Mouse (Mus musculus): ENCODE data around the gene Pithd1. TPM values are rescaled to one million over a fixed set of nuclear protein-coding genes. Genes with fewer than 3 reads are reported as not detected.

Pithd1 gene
- polyA plus RNA-seq, 1 experiment from 2014 or later, result 58.3 TPM

DNA sequence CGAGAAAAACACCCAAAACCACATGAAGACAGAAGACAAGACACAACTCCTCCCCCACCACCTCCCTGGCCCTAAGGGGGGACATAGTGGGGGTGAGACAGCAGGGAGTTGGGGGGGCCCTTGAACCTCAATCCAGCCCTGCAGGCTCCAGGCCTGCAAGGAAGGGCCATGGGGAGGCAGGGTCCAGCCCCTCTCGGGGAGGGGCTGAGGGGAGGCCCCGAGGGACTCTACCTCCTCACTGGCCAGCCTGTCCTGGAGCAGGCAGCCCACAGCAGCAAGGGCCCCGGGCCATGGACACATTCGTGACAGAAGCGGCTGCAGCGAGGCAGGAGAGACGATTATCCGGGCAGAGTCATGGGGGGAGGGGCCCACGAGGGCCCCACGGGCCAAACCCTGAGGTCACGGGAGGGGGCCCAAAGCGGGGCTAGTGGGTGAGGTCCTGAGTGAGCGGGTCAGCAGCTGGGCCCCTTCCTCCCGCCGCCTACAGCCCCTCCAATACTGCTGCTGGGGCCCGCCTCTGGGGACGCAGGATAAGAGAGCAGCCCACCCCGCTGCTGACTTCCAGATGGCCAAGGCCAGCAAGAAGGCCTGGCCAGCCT lies 18.7 kb downstream of the Pithd1 start:
- no peak for ATAC-seq (ENCODE audit: low FRiP score, low read depth)
- Histone ChIP-seq H3K27me3 (0 out of 2 replicates have a peak, but pooled peaks cover 4% of the 10 kb centered on the region), H3K27ac (replicated peaks) (no peak overlapping the region), H3K9me3 (no peaks in the 10 kb centered on the region), H3K4me2 (replicated peaks) (no peak overlapping the region), H3K9ac (replicated peaks) (no peak overlapping the region), H3K4me3 (no peak overlapping the region), H3K4me1 (peaks cover 39% of the 10 kb centered on the region), H3K36me3 (peaks cover 54% of the 10 kb centered on the region)
- WGBS, result 68% methylated on average over 16 of the region's 19 CpGs

DNA sequence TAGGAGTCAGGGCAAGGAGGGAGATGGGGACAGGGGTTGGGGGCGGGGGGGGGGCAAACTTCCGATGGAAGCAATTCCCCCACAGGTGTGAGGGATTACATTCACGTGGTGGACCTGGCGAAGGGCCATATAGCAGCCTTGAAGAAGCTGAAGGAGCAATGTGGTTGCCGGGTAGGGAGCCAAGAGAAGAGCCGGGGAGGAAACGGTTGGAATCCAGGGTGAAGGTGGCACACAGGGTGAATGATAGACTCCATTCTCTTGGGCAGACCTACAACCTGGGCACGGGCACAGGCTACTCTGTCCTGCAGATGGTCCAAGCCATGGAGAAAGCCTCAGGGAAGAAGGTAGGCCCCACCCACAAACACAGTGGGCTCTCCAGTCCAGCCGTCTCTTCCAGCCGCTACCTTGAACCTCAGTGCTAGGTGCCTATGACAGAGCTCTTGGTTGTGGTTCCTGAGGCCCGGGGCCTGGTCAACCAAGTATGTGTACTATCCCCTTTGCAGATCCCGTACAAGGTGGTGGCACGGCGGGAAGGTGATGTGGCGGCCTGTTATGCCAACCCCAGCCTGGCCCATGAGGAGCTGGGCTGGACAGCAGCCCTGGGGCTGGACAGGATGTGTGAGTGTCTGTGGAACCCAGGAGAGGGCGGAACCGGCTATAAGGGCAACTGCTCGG lies 19.8 kb downstream of the Pithd1 start:
- Histone ChIP-seq H3K4me3 (no peak overlapping the region), H3K36me3 (peaks cover 54% of the 10 kb centered on the region)
- 96% methylated on average over 18 of the region's 18 CpGs for WGBS

DNA sequence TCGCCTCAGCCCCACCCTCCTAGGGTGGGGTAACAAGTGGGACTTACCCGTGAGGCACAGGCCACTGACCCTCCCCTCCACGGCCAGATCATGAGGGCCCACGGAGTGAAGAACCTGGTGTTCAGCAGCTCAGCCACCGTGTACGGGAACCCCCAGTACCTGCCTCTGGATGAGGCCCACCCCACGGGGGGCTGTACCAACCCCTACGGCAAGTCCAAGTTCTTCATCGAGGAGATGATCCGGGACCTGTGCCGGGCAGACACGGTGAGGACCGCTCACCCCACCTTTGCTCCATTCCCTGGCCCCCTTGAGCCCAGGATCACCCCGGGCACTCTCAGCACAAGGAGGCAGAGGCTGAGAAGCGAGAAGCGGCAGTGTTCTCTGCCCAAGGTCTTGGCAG lies 20.8 kb downstream of the Pithd1 start:
- Histone ChIP-seq H3K27ac (replicated peaks) (no peak overlapping the region), H3K9ac (replicated peaks) (no peak overlapping the region), H3K36me3 (peaks cover 62% of the 10 kb centered on the region), H3K9me3 (no peaks in the 10 kb centered on the region), H3K27me3 (0 out of 2 replicates have a peak, but pooled peaks cover 4% of the 10 kb centered on the region), H3K4me2 (replicated peaks) (no peak overlapping the region), H3K4me1 (peaks cover 33% of the 10 kb centered on the region), H3K4me3 (no peak overlapping the region)
- WGBS, result 90% methylated on average over 16 of the region's 16 CpGs
- no peak for ATAC-seq (ENCODE audit: low FRiP score, low read depth)

More for the DNA sequence above, 19.8 kb downstream of the Pithd1 start:
- no peak overlapping the region for H3K27ac ChIP-seq (replicated peaks)
- H3K4me2 ChIP-seq (replicated peaks), result no peak overlapping the region
- H3K27me3 ChIP-seq, result 0 out of 2 replicates have a peak, but pooled peaks cover 4% of the 10 kb centered on the region
- no peaks in the 10 kb centered on the region for H3K9me3 ChIP-seq
- H3K9ac ChIP-seq (replicated peaks), result no peak overlapping the region
- ATAC-seq (ENCODE audit: low FRiP score, low read depth), result no peak
- H3K4me1 ChIP-seq, result peaks cover 39% of the 10 kb centered on the region

DNA sequence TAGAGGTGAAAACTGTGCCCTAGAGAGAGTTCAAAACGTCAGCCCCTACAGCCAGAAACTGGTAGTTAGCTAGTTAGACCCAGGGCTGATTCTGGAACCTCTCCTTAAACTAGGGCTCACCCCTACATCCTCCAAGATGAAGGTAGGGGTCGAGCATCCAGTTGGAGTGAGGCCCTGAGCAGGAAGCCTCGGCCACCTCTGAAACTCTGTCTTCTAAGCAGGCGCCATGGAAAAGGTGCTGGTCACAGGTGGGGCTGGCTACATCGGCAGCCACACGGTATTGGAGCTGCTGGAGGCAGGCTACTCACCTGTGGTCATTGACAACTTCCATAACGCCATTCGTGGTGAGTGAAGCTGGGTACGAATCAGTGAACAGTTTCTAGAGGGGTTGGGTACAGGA lies 22.0 kb downstream of the Pithd1 start:
- no peak overlapping the region for H3K4me2 ChIP-seq (replicated peaks)
- H3K27me3 ChIP-seq, result 0 out of 2 replicates have a peak, but pooled peaks cover 4% of the 10 kb centered on the region
- 0 out of 2 replicates have a peak overlapping the region, but pooled peaks have one; percentile 86 for H3K9ac ChIP-seq (replicated peaks)
- no peak overlapping the region for H3K27ac ChIP-seq (replicated peaks)
- H3K4me1 ChIP-seq, result peaks cover 23% of the 10 kb centered on the region
- H3K36me3 ChIP-seq, result peaks cover 54% of the 10 kb centered on the region
- H3K4me3 ChIP-seq, result no peak overlapping the region
- H3K9me3 ChIP-seq, result no peaks in the 10 kb centered on the region
- ATAC-seq (ENCODE audit: low FRiP score, low read depth), result no peak
- WGBS, result 85% methylated on average over 9 of the region's 9 CpGs

DNA sequence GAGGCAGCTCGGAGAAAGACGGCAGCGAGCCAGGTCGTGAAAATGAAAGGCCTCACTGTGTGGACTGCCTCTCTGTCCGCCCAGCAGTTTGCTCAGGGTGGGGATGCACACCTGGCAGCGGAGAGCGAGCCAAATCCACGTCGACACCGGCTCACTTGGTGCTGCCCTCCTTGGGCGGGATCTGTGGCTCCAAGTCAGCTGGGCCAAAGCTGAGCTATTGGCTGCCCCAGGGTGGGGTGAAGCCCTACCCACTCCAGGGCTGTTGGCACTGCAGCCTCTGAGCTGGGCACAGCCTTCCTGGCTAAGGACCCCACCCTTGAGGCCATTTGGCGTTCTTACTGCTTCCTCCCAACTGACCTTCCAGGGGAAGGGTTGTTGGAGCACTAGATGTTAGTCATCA lies 22.6 kb downstream of the Pithd1 start:
- H3K36me3 ChIP-seq, result peaks cover 50% of the 10 kb centered on the region
- H3K4me2 ChIP-seq (replicated peaks), result peak overlapping the region; percentile 96
- H3K9me3 ChIP-seq, result no peaks in the 10 kb centered on the region
- peak overlapping the region; percentile 75 for H3K4me3 ChIP-seq
- peaks cover 19% of the 10 kb centered on the region for H3K4me1 ChIP-seq
- 0 out of 2 replicates have a peak, but pooled peaks cover 4% of the 10 kb centered on the region for H3K27me3 ChIP-seq
- peak overlapping the region; percentile 86 for H3K9ac ChIP-seq (replicated peaks)
- no peak for ATAC-seq (ENCODE audit: low FRiP score, low read depth)
- H3K27ac ChIP-seq (replicated peaks), result 0 out of 2 replicates have a peak overlapping the region, but pooled peaks have one; percentile 63
- 5% methylated on average over 12 of the region's 12 CpGs for WGBS

DNA sequence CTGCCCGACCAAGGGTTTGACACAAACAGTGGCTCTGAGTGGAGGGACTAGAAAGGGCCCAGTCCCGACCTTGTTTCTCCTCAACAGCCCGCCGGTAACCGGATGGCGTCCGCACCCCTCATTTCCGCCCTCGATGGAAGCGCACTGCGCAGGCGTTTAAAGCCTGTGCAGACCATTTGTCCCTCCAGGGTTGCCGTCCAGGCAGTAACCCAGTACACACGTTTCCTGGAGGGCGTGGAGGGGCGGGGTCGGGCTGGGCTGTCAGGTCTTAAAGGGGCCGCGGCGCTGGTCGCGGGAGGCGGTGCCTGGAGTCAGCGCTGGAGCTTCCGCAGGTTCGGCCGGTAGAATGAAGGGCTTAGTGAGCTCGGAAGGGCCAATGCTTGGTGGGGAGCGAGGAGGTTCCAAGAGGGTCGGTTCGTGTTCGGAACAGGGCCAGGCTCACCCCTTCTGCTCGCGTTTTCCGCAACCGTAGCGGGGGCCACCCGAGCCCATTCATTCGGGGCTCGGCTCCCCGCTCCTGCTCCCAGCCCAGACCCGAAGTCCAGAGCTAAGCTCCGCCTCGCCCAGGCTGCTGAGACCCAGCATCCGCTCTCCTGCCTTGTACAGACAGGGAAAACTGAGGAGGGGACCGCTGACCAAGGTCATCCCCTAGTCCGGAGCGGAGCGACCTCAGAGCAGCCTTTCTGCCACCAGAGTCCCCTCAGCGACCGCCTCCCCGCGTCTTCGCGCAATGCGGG lies 23.4 kb downstream of the Pithd1 start, which contains the start of gene Gale:
Gene Gale, plus strand, starts transcription at position 271 of the 737 bp plus-strand sequence.
- peak; percentile 92 for ATAC-seq (ENCODE audit: low FRiP score, low read depth)
- Histone ChIP-seq H3K36me3 (peaks cover 49% of the 10 kb centered on the region), H3K4me2 (replicated peaks) (peak within 1 kb of the TSS; percentile 96), H3K9me3 (no peaks in the 10 kb centered on the region), H3K4me3 (peak within 1 kb of the TSS; percentile 75), H3K9ac (replicated peaks) (peak within 1 kb of the TSS; percentile 86), H3K27me3 (0 out of 2 replicates have a peak, but pooled peaks cover 4% of the 10 kb centered on the region), H3K27ac (replicated peaks) (peak within 1 kb of the TSS; percentile 88), H3K4me1 (peaks cover 19% of the 10 kb centered on the region)
- WGBS, result under 1% methylated on average over 56 of the region's 56 CpGs

DNA sequence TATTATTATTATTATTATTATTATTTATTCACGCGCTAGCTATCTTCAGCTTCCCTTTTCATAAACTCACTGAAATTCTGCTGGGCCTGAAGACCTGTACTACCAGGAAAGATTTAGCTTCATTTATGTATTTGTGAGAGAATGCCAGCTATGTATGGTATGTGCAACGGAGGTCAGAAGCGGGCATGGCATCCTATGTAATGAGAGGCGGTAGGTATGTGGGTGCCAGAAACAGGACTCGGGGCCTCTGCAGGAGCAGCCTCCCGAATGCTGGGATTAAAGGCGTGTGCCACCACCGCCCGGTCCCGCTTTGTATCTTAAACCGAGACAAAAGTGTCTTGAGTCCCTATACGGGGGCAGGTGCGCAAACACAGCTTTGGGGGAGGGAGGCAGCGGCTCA lies 24.1 kb downstream of the Pithd1 start:
- H3K4me1 ChIP-seq, result peaks cover 19% of the 10 kb centered on the region
- H3K27me3 ChIP-seq, result 0 out of 2 replicates have a peak, but pooled peaks cover 4% of the 10 kb centered on the region
- H3K9ac ChIP-seq (replicated peaks), result peak overlapping the region; percentile 86
- peak; percentile 21; the same call in 1 of the 2 replicates for ATAC-seq (ENCODE audit: low FRiP score, low read depth)
- H3K4me3 ChIP-seq, result peak overlapping the region; percentile 75
- WGBS, result 9% methylated on average over 15 of the region's 15 CpGs
- H3K4me2 ChIP-seq (replicated peaks), result peak overlapping the region; percentile 96
- no peaks in the 10 kb centered on the region for H3K9me3 ChIP-seq
- peaks cover 49% of the 10 kb centered on the region for H3K36me3 ChIP-seq
- peak overlapping the region; percentile 88 for H3K27ac ChIP-seq (replicated peaks)

DNA sequence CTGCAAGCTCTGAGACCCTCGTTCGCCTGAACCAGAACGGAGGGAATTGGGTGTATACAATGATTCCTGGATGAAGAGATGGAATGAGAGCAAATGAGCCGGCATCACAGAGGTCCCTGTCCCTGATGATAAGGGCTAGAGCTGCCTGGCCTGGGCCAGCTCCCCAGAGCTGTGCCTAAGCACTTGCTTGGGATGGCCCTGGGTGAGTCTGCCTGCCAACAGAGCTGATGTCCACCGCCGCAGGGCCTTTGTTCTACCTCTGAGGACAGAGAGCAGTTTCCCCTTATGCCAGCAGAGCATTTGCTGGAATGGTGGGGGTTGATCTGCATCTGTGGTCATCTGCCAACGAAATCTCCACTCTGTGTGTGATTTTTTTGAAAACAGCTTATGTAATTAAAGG lies 24.9 kb downstream of the Pithd1 start:
- H3K9me3 ChIP-seq, result no peaks in the 10 kb centered on the region
- H3K36me3 ChIP-seq, result peaks cover 45% of the 10 kb centered on the region
- H3K27ac ChIP-seq (replicated peaks), result no peak overlapping the region
- H3K4me2 ChIP-seq (replicated peaks), result no peak overlapping the region; the same call in 1 of the 2 replicates
- no peak overlapping the region for H3K4me3 ChIP-seq
- no peak for ATAC-seq (ENCODE audit: low FRiP score, low read depth)
- H3K4me1 ChIP-seq, result peaks cover 19% of the 10 kb centered on the region
- H3K9ac ChIP-seq (replicated peaks), result no peak overlapping the region
- 88% methylated on average over 7 of the region's 7 CpGs for WGBS
- H3K27me3 ChIP-seq, result 0 out of 2 replicates have a peak, but pooled peaks cover 4% of the 10 kb centered on the region

DNA sequence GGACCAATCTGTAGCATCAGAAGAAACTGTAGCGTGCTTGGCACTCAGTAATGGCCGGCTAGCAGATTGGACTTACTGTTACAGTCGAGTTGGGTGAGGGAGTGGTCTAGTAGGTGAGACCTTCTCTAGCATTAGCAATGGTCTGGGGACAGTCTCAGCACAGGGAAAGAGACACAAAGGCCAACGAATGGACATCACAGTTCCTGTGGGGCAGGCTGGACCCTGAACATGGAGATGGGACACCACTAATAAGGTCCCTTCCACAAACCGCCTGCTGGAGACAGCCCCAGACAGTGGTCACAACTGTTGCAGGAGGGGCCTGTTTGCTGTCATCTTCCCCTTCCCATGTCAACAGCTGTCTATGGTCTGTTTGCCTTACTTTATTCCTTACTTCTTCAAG lies 25.4 kb downstream of the Pithd1 start:
- peaks cover 42% of the 10 kb centered on the region for H3K36me3 ChIP-seq
- H3K4me1 ChIP-seq, result peaks cover 19% of the 10 kb centered on the region
- no peak for ATAC-seq (ENCODE audit: low FRiP score, low read depth)
- no peak overlapping the region for H3K4me3 ChIP-seq
- WGBS, result 86% methylated on average over 5 of the region's 5 CpGs
- no peaks in the 10 kb centered on the region for H3K9me3 ChIP-seq
- H3K27ac ChIP-seq (replicated peaks), result no peak overlapping the region
- no peak overlapping the region for H3K4me2 ChIP-seq (replicated peaks)
- no peak overlapping the region for H3K9ac ChIP-seq (replicated peaks)
- 0 out of 2 replicates have a peak, but pooled peaks cover 4% of the 10 kb centered on the region for H3K27me3 ChIP-seq

DNA sequence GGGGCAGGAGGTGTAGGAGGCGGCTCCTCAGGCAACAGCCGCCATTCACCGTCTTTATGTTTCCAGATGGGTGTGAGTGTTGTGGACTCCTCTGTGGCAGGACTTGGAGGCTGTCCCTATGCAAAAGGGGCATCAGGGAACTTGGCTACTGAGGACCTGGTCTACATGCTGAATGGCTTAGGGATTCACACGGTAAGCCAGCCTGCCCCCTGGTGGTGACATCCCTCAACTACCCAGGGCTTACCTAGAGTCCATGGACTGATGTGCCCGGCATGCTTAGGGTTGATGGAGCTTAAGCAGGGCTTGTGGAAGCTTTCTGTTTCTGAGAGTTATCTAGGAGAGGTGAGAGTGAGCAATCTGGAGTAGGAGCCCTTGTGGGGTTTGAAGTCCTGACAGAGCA lies 26.3 kb downstream of the Pithd1 start:
- ATAC-seq (ENCODE audit: low FRiP score, low read depth), result no peak

DNA sequence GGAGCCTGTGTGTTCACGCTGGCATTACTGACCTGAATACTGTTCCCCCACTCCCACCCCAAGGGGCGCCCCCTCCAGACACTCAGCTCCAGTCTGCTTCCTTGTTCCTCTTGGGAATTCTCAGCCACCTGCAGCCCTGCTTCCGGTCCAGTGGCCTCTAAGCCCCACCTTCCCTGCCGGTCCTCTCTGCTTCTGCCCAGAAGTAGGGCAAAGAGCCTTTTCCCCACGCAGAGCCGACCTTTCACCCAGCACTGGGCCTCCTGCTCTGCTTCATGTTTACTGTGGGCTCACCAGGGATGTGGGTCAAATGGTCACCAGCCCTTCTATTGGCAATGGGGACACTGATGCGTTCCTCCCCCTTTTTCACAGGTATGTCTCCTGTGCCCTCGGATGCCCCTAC lies 28.7 kb downstream of the Pithd1 start:
- Histone ChIP-seq H3K4me2 (replicated peaks) (no peak overlapping the region), H3K36me3 (peaks cover 41% of the 10 kb centered on the region), H3K9ac (replicated peaks) (no peak overlapping the region), H3K9me3 (no peaks in the 10 kb centered on the region), H3K4me3 (no peak overlapping the region), H3K27ac (replicated peaks) (no peak overlapping the region), H3K4me1 (peaks cover 8% of the 10 kb centered on the region), H3K27me3 (no peaks in the 10 kb centered on the region)
- WGBS, result 65% methylated on average over 8 of the region's 8 CpGs
- ATAC-seq (ENCODE audit: low FRiP score, low read depth), result no peak

More for the DNA sequence above, 26.3 kb downstream of the Pithd1 start:
- Histone ChIP-seq H3K4me1 (peaks cover 19% of the 10 kb centered on the region), H3K9me3 (no peaks in the 10 kb centered on the region), H3K36me3 (peaks cover 40% of the 10 kb centered on the region), H3K27me3 (0 out of 2 replicates have a peak, but pooled peaks cover 4% of the 10 kb centered on the region), H3K4me3 (no peak overlapping the region), H3K4me2 (replicated peaks) (no peak overlapping the region), H3K9ac (replicated peaks) (no peak overlapping the region), H3K27ac (replicated peaks) (no peak overlapping the region)
- 19% methylated on average over 5 of the region's 5 CpGs for WGBS
